Mouse (Mus musculus): ENCODE measurements around the gene Olfr538. TPM values are rescaled to one million over a fixed set of nuclear protein-coding genes. Genes with fewer than 3 reads are reported as not detected.
"Not testable (repeated sequence)": the region's sequence is repeated elsewhere in the genome, so short reads cannot be mapped to it uniquely, and the experiment has no call there.

Gene Olfr538
- not detected for total RNA-seq (2021)

DNA sequence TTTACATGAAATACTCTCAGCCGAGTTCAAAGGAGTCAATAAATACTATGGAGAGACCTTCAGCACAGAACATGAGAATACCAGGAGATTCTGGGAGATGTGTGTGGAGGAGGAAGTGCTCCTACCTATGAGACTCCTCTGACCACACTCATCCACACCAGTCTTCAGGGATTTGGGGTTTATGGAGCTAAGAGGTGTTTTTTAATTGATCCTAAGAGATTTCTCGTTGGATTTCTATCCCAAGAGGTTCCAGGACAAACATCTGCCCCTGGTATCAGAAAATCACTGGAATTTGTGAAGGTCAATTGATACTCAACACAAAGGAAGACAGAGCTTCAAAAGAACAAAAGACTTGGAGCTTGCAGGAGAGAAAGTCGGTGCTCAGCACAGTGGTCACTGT, at the start of gene Olfr538:
Gene Olfr538 (plus strand): TSS at position 301 of the 400 bp plus-strand sequence.
- intact Hi-C loops (cut with DNase I), result no loop called here
- no peak for DNase-seq (ENCODE audit: low spot score in 2 of 2)

DNA sequence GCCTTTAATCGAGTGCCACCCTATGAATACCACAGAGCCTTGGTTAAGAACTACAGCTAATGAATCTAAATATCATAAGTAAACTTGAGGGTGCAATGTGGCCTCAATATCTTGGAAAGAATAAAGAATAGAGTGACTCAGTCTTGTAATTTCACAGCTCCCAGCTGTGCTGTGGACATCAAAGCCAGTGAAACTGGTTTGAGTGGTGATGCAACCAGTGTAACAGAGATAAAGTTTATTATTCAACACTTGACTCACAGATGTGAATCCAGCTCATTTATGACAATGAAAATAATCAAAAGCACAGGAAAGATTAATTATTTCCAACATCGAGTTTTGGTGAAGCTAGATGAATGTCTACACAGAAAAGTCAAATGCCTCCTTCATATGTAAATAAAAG, 27.9 kb upstream of the Olfr538 start:
- intact Hi-C loops (cut with DNase I), result no loop called here
- no peak for DNase-seq (ENCODE audit: low spot score in 2 of 2)

GRCm38 (mm10) chr7:140600969-140601368, 33.3 kb downstream of the Olfr538 start, which contains the start of gene Olfr46:
TSS of gene Olfr46 (plus strand) at chr7:140601269.
- DNase-seq (ENCODE audit: low spot score in 2 of 2); intact Hi-C loops (cut with DNase I): not testable (repeated sequence)

Other genes with a start within 250 kb of the Olfr538 start
- not detected for gene Olfr525, start 247.0 kb upstream of the Olfr538 start, total RNA-seq (2021)
- gene Olfr527, start 233.9 kb upstream of the Olfr538 start, total RNA-seq (2021), result not detected
- gene Olfr60, start 206.2 kb upstream of the Olfr538 start, total RNA-seq (2021), result not detected
- not detected for gene Olfr530, start 191.6 kb upstream of the Olfr538 start, total RNA-seq (2021)
- gene Olfr531, start 165.0 kb upstream of the Olfr538 start, total RNA-seq (2021), result not detected
- gene Olfr532, start 146.2 kb upstream of the Olfr538 start, total RNA-seq (2021), result not detected
- gene Olfr533, start 104.5 kb upstream of the Olfr538 start, total RNA-seq (2021), result not detected
- gene Olfr535, start 83.7 kb upstream of the Olfr538 start, total RNA-seq (2021), result not detected
- not detected for gene Olfr536, start 60.5 kb upstream of the Olfr538 start, total RNA-seq (2021)
- under 1 TPM; 0.05 to 0.36 TPM for gene Olfr46, start 33.4 kb downstream of the Olfr538 start, total RNA-seq (2021)
- gene Olfr61, start 61.1 kb downstream of the Olfr538 start, total RNA-seq (2021), result not detected
- gene Olfr53, start 78.6 kb downstream of the Olfr538 start, total RNA-seq (2021), result not detected
- under 1 TPM in 1 of 2 experiments, not detected in 1; 0.07 TPM for gene Olfr539, start 92.0 kb downstream of the Olfr538 start, total RNA-seq (2021)
- not detected for gene Olfr45, start 114.1 kb downstream of the Olfr538 start, total RNA-seq (2021)
- not detected for gene Olfr541, start 129.4 kb downstream of the Olfr538 start, total RNA-seq (2021)
- not detected for gene Cyp2e1, start 195.9 kb downstream of the Olfr538 start, total RNA-seq (2021)
- gene Syce1, start 220.0 kb downstream of the Olfr538 start, total RNA-seq (2021), result under 1 TPM; 0.22 to 0.54 TPM

Data from left cerebral cortex, postnatal 36 days (tissue).